Mouse (Mus musculus) stomach, postnatal 0 days (tissue): Measurements from ENCODE around the gene Hace1.

Experiments
- CTCF ChIP-seq: IDR thresholded peaks from 2 replicates; pipeline ENCODE4 v1.5.1; 2016; ENCODE audit warnings: antibody characterized with exemption, low read depth, mild to moderate bottlenecking, moderate library complexity
- EP300 ChIP-seq: optimal IDR thresholded peaks from 2 replicates; pipeline ENCODE3; 2016; ENCODE audit warnings: antibody characterized with exemption

- TF ChIP-seq CTCF (no peak), EP300 (no peak)
Observed at GRCm38 (mm10) chr10:45632641-45633040, 55.0 kb downstream of the Hace1 start.
